Mouse (Mus musculus): Measurements from ENCODE around the gene Cdk14. TPM values are rescaled to one million over a fixed set of nuclear protein-coding genes. Genes with fewer than 3 reads are reported as not detected.

The Cdk14 gene
- polyA plus RNA-seq, 1 experiment = 14.8 TPM

DNA sequence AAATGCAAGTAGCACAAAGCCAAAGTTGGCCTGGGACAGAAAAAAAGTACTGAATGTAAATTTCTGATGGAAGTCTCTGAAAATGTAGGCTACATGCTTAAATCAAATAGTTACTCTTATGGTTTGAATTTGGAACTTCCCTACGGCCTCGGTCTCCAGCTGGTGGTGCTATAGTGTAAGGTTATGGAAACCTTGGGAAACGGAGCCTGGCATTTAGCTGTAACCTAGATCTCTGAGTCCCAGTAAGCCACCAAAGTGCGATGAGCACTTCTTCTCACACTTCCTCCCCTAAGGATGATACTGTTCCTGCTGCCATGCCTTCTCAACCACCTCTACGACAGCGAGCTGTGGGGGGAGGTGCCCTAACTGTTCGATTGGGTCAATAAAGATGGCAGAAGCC is 464.1 kb downstream of the Cdk14 start:
- Histone ChIP-seq H3K27me3 (ENCODE audit: control insufficient read depth, insufficient read depth, low read length, poor library complexity, severe bottlenecking) (no peaks in the 10 kb centered on the region), H3K9me3 (replicated peaks; ENCODE audit: control insufficient read depth, insufficient read depth, low read length, poor library complexity, severe bottlenecking) (no peaks in the 10 kb centered on the region), H3K4me3 (ENCODE audit: low read depth, low read length) (no peak overlapping the region), H3K27ac (ENCODE audit: insufficient read depth, low read length) (no peak overlapping the region), H3K36me3 (ENCODE audit: control insufficient read depth, insufficient read depth, low read length, poor library complexity, severe bottlenecking) (no peaks in the 10 kb centered on the region), H3K4me1 (ENCODE audit: control insufficient read depth, insufficient read depth, low read length) (no peaks in the 10 kb centered on the region), H3K9ac (ENCODE audit: low read depth, poor library complexity, severe bottlenecking) (no peak overlapping the region)
- TF ChIP-seq POLR2A (IDR thresholded peaks at IDR 0.05; ENCODE audit: insufficient read depth, low read length) (no peak), EP300 (IDR thresholded peaks at IDR 0.05; ENCODE audit: insufficient read depth, low read depth, low read length) (no peak), CTCF (IDR thresholded peaks at IDR 0.05; ENCODE audit: low read depth, low read length) (no peak)

DNA sequence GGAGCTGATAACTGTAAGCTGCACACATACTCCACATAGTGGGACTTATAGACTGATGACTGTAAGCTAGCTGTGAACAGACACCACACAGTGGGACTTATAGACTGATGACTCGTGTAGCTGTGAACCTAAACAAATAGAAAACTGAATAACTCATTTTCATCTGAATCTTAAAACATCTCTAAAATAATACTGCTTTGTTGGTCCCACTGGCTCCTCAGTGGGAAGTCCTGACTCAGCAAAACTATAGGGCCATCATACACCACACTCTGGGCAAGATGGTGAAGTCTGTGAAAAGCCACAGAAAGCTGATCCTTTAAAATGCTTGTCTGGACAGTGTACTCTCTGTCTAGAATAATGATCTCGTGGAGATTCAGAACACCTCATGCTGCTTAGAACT is 464.7 kb downstream of the Cdk14 start:
- H3K27ac ChIP-seq (ENCODE audit: insufficient read depth, low read length) = no peak overlapping the region
- no peak for TF ChIP-seq EP300 (IDR thresholded peaks at IDR 0.05; ENCODE audit: insufficient read depth, low read depth, low read length)
- TF ChIP-seq POLR2A (IDR thresholded peaks at IDR 0.05; ENCODE audit: insufficient read depth, low read length) = no peak
- TF ChIP-seq CTCF (IDR thresholded peaks at IDR 0.05; ENCODE audit: low read depth, low read length) = no peak
- no peaks in the 10 kb centered on the region for H3K27me3 ChIP-seq (ENCODE audit: control insufficient read depth, insufficient read depth, low read length, poor library complexity, severe bottlenecking)
- H3K9me3 ChIP-seq (replicated peaks; ENCODE audit: control insufficient read depth, insufficient read depth, low read length, poor library complexity, severe bottlenecking) = no peaks in the 10 kb centered on the region
- no peak overlapping the region for H3K4me3 ChIP-seq (ENCODE audit: low read depth, low read length)
- H3K4me1 ChIP-seq (ENCODE audit: control insufficient read depth, insufficient read depth, low read length) = no peaks in the 10 kb centered on the region
- no peaks in the 10 kb centered on the region for H3K36me3 ChIP-seq (ENCODE audit: control insufficient read depth, insufficient read depth, low read length, poor library complexity, severe bottlenecking)
- no peak overlapping the region for H3K9ac ChIP-seq (ENCODE audit: low read depth, poor library complexity, severe bottlenecking)

DNA sequence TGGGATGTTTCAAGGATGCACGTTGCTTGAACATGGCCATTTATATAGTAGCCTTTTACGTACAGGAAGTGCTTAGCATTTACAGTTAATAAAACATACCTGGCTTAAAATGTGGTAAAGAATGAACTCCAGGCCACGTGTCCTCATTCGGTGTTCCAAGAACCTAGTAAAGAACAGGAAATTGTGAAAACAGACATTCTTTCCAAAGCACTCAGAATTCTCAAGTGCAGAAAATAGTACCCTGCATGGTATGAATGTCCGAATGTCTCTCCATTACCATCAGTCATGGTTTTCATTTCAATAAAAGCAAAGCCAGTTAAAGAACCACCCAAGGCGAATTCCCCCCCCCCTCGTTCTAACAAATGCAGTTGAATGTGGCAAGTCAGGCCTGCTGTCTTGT is 470.7 kb downstream of the Cdk14 start:
- H3K4me1 ChIP-seq (ENCODE audit: control insufficient read depth, insufficient read depth, low read length) = no peaks in the 10 kb centered on the region
- no peak overlapping the region for H3K27ac ChIP-seq (ENCODE audit: insufficient read depth, low read length)
- H3K9ac ChIP-seq (ENCODE audit: low read depth, poor library complexity, severe bottlenecking) = no peak overlapping the region
- no peak for TF ChIP-seq CTCF (IDR thresholded peaks at IDR 0.05; ENCODE audit: low read depth, low read length)
- TF ChIP-seq EP300 (IDR thresholded peaks at IDR 0.05; ENCODE audit: insufficient read depth, low read depth, low read length) = no peak
- no peak for TF ChIP-seq POLR2A (IDR thresholded peaks at IDR 0.05; ENCODE audit: insufficient read depth, low read length)
- no peaks in the 10 kb centered on the region for H3K9me3 ChIP-seq (replicated peaks; ENCODE audit: control insufficient read depth, insufficient read depth, low read length, poor library complexity, severe bottlenecking)
- no peak overlapping the region for H3K4me3 ChIP-seq (ENCODE audit: low read depth, low read length)
- H3K36me3 ChIP-seq (ENCODE audit: control insufficient read depth, insufficient read depth, low read length, poor library complexity, severe bottlenecking) = no peaks in the 10 kb centered on the region
- H3K27me3 ChIP-seq (ENCODE audit: control insufficient read depth, insufficient read depth, low read length, poor library complexity, severe bottlenecking) = no peaks in the 10 kb centered on the region

DNA sequence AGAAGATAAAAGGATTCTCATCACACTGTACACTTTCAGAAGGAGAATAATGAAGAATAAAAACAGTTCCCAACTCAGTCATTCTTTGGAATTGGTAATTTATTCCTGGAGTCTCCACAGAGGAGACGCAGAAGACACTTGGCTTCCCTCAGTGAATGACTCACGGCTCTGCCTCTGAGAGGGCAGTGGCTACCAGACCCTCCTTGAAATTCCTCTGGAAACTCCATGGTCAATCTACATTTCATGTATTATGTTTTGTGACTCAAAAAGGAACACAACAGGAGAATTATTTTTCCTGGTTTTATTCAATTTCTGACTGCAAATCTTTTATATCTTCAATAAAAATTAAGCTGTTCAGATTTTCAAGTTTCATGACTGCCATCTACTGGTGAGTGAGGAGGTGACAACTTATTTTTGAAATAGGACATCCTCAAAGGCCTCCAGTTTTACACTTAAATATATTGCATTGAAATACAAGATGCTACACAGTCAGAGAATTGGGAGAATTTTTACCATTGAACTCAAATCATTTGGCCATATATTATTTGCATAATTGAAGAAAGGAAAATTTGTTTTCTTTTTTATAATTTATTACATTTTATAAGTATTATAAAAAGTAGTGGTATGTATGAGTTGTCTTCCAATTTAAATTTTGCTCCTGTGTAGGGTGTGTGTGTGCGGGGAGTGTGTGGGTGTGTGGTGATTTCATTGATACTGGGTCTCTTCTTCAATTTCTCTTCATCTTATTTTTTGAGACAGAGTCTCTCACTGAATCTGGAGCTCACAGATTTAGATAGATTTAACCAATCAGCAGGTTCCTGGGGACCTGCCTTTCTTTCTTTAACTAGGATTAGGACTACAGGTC is 471.8 kb downstream of the Cdk14 start:
- Histone ChIP-seq H3K9me3 (replicated peaks; ENCODE audit: control insufficient read depth, insufficient read depth, low read length, poor library complexity, severe bottlenecking) (no peaks in the 10 kb centered on the region), H3K36me3 (ENCODE audit: control insufficient read depth, insufficient read depth, low read length, poor library complexity, severe bottlenecking) (no peaks in the 10 kb centered on the region), H3K4me1 (ENCODE audit: control insufficient read depth, insufficient read depth, low read length) (no peaks in the 10 kb centered on the region), H3K9ac (ENCODE audit: low read depth, poor library complexity, severe bottlenecking) (no peak overlapping the region), H3K27ac (ENCODE audit: insufficient read depth, low read length) (no peak overlapping the region), H3K27me3 (ENCODE audit: control insufficient read depth, insufficient read depth, low read length, poor library complexity, severe bottlenecking) (no peaks in the 10 kb centered on the region), H3K4me3 (ENCODE audit: low read depth, low read length) (no peak overlapping the region)
- TF ChIP-seq EP300 (IDR thresholded peaks at IDR 0.05; ENCODE audit: insufficient read depth, low read depth, low read length) (no peak), POLR2A (IDR thresholded peaks at IDR 0.05; ENCODE audit: insufficient read depth, low read length) (no peak)

DNA sequence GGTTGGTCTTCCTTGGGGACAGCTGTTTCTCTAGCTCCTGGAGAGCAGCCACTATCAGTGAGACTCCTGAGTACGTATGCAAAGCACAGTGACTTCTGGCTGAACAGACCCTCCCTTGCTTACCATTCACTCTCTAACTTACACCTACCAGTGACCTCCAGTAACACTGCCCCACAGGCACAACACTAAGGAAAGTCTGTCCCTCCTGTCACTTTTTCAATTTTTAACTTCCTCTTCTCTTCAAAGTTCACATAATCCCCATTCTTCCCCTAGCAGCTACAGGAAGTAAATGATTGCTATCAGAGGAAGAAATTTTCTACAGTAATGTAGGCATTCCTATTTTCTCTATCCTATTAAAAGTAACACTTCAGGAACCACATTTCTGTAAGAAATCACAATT is 485.0 kb downstream of the Cdk14 start:
- H3K9me3 ChIP-seq (replicated peaks; ENCODE audit: control insufficient read depth, insufficient read depth, low read length, poor library complexity, severe bottlenecking) = no peaks in the 10 kb centered on the region
- H3K36me3 ChIP-seq (ENCODE audit: control insufficient read depth, insufficient read depth, low read length, poor library complexity, severe bottlenecking) = no peaks in the 10 kb centered on the region
- no peak overlapping the region for H3K9ac ChIP-seq (ENCODE audit: low read depth, poor library complexity, severe bottlenecking)
- no peaks in the 10 kb centered on the region for H3K4me1 ChIP-seq (ENCODE audit: control insufficient read depth, insufficient read depth, low read length)
- no peaks in the 10 kb centered on the region for H3K27me3 ChIP-seq (ENCODE audit: control insufficient read depth, insufficient read depth, low read length, poor library complexity, severe bottlenecking)
- H3K4me3 ChIP-seq (ENCODE audit: low read depth, low read length) = no peak overlapping the region
- TF ChIP-seq CTCF (IDR thresholded peaks at IDR 0.05; ENCODE audit: low read depth, low read length) (no peak), EP300 (IDR thresholded peaks at IDR 0.05; ENCODE audit: insufficient read depth, low read depth, low read length) (no peak), POLR2A (IDR thresholded peaks at IDR 0.05; ENCODE audit: insufficient read depth, low read length) (no peak)
- H3K27ac ChIP-seq (ENCODE audit: insufficient read depth, low read length) = no peak overlapping the region

DNA sequence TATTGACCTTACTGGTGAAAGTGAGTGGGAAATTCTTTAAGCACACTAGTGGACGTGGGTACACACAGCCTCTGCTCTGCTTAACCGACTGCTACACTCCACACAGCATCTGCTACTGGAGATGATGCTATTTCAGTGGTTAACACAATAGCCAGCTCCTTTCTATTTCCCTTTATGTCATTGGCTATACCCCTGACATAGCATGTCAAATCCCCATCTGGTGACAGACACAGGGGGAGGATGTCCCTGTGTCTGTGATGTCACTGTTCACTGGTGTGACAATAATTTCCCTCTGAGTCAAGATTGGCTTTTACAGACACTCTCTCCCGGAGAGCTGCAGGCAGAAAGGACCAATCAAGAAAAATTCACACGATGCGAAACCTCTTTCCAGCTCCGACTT is 485.6 kb downstream of the Cdk14 start:
- TF ChIP-seq CTCF (IDR thresholded peaks at IDR 0.05; ENCODE audit: low read depth, low read length) (no peak), EP300 (IDR thresholded peaks at IDR 0.05; ENCODE audit: insufficient read depth, low read depth, low read length) (no peak), POLR2A (IDR thresholded peaks at IDR 0.05; ENCODE audit: insufficient read depth, low read length) (no peak)
- Histone ChIP-seq H3K4me1 (ENCODE audit: control insufficient read depth, insufficient read depth, low read length) (no peaks in the 10 kb centered on the region), H3K27ac (ENCODE audit: insufficient read depth, low read length) (no peak overlapping the region), H3K9ac (ENCODE audit: low read depth, poor library complexity, severe bottlenecking) (no peak overlapping the region), H3K4me3 (ENCODE audit: low read depth, low read length) (no peak overlapping the region), H3K27me3 (ENCODE audit: control insufficient read depth, insufficient read depth, low read length, poor library complexity, severe bottlenecking) (no peaks in the 10 kb centered on the region), H3K9me3 (replicated peaks; ENCODE audit: control insufficient read depth, insufficient read depth, low read length, poor library complexity, severe bottlenecking) (no peaks in the 10 kb centered on the region), H3K36me3 (ENCODE audit: control insufficient read depth, insufficient read depth, low read length, poor library complexity, severe bottlenecking) (no peaks in the 10 kb centered on the region)
